Mouse (Mus musculus) CD4-positive, CD25-positive, alpha-beta regulatory T cell, adult 9 weeks (primary cell): ENCODE measurements around the gene Nap1l4. TPM values are rescaled to one million over a fixed set of nuclear protein-coding genes. Genes with fewer than 3 reads are reported as not detected.

Source experiments
- polyA plus RNA-seq: library from polyadenylated mRNA; unstranded; fragments of 100-300 nt; shearing (Covaris generic); gene quantifications from one replicate; pipeline ENCODE4 v1.2.1, GENCODE M21; 2017

The Nap1l4 gene
- polyA plus RNA-seq = 337 TPM

GRCm38 (mm10) chr7:143548976-143549457 is at the start of gene Nap1l4:
Nap1l4 (minus strand) TSS chr7:143549106.

GRCm38 (mm10) chr7:143502418-143503200 is 46.3 kb downstream of the Nap1l4 start, which contains the start of gene Phlda2:
Phlda2 (minus strand) TSS chr7:143503150.

GRCm38 (mm10) chr7:143473347-143474101 is 75.4 kb downstream of the Nap1l4 start, which contains the start of gene Slc22a18:
Slc22a18 (plus strand) TSS chr7:143473736.

Other genes with a start within 250 kb of the Nap1l4 start
- 0.38 TPM for gene Cdkn1c, start 88.1 kb downstream of the Nap1l4 start, polyA plus RNA-seq
- 0.20 TPM for gene Slc22a18, start 75.4 kb downstream of the Nap1l4 start, polyA plus RNA-seq
- gene Phlda2, start 46.0 kb downstream of the Nap1l4 start, polyA plus RNA-seq = not detected
- gene Cars, start 51.0 kb upstream of the Nap1l4 start, polyA plus RNA-seq = 44.0 TPM
- gene Tnfrsf26, start 79.6 kb upstream of the Nap1l4 start, polyA plus RNA-seq = 37.5 TPM
- 40.0 TPM for gene Tnfrsf22, start 100.6 kb upstream of the Nap1l4 start, polyA plus RNA-seq
- 4.5 TPM for gene Tnfrsf23, start 136.8 kb upstream of the Nap1l4 start, polyA plus RNA-seq
- 33.3 TPM for gene Osbpl5, start 207.9 kb upstream of the Nap1l4 start, polyA plus RNA-seq
- gene Mrgprg, start 217.9 kb upstream of the Nap1l4 start, polyA plus RNA-seq = not detected
- 10.8 TPM for gene Mrgpre, start 235.4 kb upstream of the Nap1l4 start, polyA plus RNA-seq